Mouse (Mus musculus) embryonic fibroblast, embryonic 13.5 days (primary cell): ENCODE measurements around the gene Kmt2d.

Source experiments
- CTCF ChIP-seq: IDR thresholded peaks from 2 replicates; pipeline ENCODE4 v1.5.1; 2011; ENCODE audit warnings: mild to moderate bottlenecking, control low read depth, low read length, moderate library complexity, borderline replicate concordance; ENCODE audit not compliant: insufficient read depth
- POLR2A ChIP-seq: IDR thresholded peaks from 2 replicates; pipeline ENCODE4 v1.6.1; 2011; ENCODE audit warnings: low read depth, mild to moderate bottlenecking, control low read depth, low read length, moderate library complexity

GRCm38 (mm10) chr15:98797835-98798492 is 73.0 kb downstream of the Kmt2d start:
- no peak for TF ChIP-seq CTCF
- TF ChIP-seq POLR2A = no peak
